Mouse (Mus musculus) WW6 (cell line): ENCODE measurements around the gene Itk.

Source experiments
- DNase-seq: peaks from one replicate; pipeline ENCODE4 v3.0.0-alpha.2; 2013; ENCODE audit warnings: low read depth, low spot score

Gene Itk

GRCm38 (mm10) chr11:46393413-46393812 lies 4.1 kb upstream of the Itk start:
- no peak for DNase-seq

DNA sequence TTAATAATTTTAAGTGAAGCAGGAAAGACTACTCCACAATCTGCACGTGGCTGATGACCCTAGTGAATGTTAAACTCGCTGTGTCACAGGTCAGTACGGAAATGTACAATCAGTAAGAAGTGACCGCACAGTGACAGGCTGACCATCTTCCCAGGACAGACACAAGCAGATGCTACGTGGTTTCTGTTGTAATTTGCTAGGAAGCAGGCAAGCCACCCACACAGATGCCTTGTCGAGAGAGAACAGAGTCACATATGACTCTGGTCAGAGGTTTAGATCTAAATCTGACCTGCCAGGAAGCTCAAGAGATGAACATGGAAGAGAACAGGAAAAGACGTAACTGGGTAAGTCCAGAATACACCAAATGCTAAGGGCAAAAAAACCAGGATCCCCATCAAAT lies 3.6 kb upstream of the Itk start:
- DNase-seq: no peak

DNA sequence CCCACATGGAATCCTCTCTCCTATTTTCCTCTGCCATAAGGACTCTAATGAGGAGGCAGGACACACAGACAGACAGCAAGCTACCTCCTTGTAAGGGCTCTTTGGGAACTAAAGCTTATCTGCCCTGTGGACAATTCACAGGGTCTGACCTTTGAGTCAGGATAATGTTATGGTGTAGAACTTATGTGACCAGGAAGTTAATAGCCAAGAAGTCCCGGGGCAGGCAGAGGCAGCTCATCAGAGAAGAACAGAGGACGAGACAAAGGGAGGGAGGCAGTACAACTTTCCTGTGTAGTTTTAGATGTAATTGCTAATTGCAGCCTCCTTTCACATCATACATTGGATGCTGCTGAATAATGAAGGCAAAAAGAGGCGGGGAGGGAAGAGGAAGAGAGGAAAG lies 1.3 kb upstream of the Itk start:
- DNase-seq: no peak

DNA sequence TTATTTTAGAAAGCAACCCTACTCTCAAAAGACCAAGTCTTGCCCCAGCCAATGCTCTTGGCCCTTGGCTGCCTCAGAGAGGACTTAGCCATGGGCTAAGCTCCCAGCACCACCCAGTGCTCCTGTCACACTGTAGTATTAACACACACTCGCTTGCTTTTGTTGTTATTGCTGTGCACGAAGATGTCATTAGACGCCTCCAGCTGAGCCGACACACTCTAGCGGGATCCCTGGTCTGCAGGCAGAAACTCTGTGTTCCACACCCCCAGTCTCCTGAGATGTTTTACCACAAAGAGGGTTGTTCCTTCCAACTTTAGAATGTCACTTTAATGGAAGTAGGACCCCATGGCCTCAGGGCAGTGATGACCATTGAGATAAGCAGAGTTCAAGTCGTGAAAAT lies 877 bp downstream of the Itk start:
- no peak for DNase-seq

- no peak for DNase-seq
Observed at GRCm38 (mm10) chr11:46387061-46387460, 2.3 kb downstream of the Itk start.

GRCm38 (mm10) chr11:46386556-46386955 lies 2.8 kb downstream of the Itk start:
- DNase-seq: no peak

DNA sequence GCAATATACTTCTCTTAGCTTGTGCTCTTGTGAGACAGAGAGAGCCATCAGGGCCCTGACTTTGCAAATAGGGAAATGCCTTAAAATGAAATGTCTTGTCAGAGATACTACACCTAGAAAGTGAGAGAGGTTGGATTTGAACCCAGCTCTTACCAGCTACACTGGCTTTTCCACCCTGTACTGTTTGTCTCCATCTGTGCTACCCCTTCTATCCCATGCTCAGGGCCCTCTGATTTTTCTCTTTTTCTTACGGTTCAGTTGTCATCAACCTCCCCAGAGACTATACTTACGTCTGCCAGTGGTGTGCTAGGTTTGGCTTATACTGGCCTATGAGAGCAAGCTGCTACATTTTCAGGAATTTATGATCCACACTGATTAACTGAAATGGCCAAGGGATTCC lies 4.4 kb downstream of the Itk start:
- DNase-seq: no peak

DNA sequence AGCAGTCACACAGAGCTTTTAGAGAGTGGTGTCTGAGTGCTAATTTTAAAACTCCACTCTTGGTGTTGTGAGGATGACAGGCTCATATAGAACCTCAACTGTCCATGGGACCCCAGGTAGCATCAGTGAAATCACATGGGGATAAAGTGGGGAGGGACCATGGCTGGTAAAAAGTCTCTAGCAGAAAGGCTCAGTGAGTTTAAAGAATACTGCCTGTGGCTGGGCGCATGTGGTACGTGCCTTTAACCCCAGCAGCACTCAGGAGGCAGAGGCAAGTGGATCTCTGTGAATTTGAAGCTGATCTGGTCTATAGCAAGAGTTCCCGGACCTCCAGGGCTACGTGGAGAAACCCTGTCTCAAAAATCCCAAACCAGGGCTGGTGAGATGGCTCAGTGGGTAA lies 6.8 kb downstream of the Itk start:
- no peak for DNase-seq

DNA sequence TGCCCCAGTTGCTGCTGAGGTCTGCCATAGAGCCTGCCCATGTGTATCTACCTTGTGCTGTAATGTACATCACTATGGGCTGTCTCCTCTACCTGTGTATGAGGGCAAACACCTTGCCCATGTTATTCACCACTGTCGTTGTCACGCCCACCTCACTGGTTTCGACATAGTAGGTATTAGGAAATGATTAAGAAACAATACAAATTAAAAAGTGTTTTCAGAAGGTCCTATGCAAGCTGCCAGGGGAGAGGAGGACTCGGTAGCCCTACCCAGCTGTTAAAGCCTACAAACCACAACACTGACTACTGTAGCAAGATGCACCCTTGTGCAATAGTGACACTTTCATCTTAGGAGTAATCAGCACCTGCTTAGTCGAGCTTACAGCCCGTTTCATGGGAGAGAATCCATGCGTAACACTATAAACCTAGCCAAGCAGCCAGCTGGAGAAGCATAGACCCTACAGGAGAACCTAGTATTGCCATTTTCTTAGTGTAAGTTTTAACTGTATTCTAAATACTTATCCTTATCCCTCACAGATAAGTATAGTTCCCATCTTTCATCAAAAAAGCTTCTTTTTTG lies 9.1 kb downstream of the Itk start:
- no peak for DNase-seq

DNA sequence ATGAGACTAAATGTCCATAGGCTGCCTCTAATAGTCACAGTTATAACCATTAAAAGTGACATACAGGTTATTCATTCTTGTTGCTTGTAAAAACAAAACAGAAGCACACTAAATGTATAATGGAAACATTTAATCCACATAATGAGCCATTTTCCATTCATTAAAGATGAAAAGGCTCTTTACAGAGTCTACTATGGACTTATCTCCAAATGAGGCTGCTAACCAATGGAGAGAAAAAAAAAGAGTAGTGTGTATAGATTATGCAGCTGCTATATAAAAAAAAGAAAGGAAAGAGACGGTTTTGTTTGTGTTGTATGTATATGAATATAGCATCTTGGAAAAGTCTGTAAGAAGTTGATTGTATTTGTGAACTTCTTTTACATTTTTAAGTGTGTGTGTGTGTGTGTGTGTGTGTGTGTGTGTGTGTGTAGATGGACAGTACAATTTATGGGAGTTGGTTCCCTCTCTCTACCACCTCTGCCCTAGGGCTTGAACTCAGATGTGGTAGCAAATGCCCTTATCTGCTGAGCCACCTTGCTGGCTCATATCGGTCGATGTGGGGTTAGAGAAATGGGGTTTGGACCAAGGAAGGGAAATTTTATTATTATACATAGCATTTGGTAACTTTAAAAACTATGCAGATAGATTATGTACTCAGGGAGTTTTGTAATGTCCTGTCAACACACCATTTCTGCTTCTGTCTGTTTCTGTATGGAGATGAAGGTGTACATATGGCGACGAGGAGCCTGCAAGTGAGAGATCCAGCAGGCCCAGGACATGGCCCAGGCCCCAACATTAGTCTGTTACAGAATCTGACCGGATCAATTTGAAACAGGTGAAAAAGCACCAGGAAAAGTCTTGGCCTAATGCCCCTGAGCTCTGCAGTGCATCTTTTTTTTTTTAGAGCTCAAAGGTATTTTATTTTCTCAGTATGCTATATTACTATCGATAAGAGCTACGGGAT lies 11.2 kb downstream of the Itk start:
- no peak for DNase-seq

- no peak for DNase-seq
Observed at GRCm38 (mm10) chr11:46377316-46377715, 12.0 kb downstream of the Itk start.

DNA sequence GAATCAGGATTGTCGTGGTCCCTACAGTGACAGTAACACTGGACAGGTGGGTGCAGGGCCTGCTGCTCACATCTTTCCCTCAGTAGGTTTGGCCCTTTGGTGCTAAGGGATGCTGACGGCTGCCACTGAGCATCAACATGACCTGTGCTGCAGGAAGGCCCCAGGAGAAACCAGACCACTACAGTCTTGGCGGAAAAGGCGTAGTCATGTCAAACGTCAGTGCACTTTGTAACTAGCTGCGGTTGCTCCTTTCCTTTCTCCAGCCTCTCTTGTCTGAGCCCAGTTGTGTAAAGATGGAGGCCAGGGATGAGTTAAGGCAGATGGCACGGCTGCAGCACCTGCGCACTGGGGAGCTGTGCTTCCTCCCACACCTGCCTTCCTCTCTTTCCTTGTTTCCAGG lies 14.3 kb downstream of the Itk start:
- DNase-seq: no peak

GRCm38 (mm10) chr11:46373071-46374030 lies 16.0 kb downstream of the Itk start:
- DNase-seq: no peak

DNA sequence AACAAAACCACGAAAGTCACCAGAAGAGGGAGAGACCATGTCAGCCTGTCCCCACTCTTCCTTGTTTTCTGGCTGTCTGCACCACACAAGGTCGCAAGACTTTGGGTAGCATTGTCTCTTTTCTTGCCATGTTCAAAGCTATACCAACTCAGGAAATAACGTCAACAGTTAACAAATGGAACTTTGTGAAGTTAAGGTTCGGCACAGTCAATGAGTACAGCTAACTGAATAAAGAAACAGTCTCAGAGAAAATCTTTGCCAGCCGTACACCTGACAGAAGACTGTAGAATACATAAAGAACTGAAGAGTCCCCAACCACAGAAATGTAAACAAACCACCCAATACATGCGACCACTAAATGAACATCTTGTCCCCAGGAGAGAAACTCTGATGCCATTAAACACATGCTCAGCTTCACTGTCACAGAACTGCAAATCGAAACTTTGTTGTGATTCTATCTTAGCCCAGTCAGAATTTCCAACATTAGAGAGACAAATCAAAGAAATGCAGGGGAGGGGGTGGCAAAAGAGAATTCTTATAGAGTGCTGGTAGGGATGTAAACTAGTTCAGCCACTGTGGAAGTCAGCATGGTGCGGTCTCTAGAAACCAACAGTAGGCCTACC lies 16.9 kb downstream of the Itk start:
- no peak for DNase-seq

DNA sequence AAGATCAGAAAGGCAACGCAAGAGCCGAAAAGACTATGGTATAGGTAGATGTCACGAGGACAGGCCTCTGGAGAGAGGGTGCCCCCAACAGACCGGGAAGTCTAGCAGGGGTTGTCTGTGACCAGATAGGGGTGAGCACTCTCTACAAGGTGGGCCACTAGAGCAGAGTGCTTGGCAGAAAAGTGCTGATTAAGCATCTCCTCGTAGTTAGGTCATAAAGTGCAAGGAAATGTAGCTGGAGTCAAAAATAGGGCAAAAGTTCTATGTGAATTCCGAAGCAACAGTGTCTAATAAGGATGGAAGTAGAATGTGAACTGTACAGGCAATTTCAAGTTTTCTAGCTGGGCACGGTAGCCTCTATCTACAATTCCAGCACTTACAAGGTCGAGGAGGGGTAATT lies 18.1 kb downstream of the Itk start:
- no peak for DNase-seq

DNA sequence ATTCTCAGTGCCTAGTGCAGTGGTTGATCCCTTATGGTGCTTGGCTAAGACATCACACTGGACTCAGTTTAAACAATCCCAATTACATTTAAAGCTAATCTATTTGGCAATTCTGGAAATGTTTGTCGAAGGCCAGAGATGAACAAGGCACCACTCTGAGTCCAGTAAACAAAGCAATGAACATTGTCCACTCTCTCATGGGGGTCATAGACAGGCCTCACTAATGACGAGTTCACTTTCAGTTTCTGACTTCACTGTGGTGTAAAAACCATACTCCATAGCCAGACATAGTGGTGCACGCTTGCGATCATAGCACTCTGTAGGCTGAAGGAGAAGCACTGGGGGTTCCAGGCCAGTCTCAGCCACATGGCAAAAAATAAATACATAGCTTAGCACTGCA lies 18.9 kb downstream of the Itk start:
- no peak for DNase-seq

DNA sequence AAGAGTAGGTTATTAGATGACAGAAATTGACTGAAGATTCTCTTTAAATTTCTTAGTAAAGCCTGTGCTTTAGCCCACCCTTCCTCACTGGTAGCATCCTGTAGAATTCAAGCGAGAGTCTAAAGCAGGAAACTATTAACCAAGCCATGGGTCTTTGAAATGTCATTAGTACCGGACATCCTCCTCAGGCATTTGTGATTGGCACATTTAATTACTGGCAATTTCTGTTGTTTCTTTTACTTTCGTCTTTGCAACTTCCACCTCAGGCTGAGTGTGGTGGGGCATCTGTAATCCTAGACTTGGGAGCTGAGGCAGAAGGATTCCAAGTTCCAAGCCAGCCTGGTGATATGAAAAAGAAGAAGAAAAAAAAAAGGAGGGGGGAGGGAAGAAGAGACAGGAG lies 23.0 kb downstream of the Itk start:
- DNase-seq: no peak

DNA sequence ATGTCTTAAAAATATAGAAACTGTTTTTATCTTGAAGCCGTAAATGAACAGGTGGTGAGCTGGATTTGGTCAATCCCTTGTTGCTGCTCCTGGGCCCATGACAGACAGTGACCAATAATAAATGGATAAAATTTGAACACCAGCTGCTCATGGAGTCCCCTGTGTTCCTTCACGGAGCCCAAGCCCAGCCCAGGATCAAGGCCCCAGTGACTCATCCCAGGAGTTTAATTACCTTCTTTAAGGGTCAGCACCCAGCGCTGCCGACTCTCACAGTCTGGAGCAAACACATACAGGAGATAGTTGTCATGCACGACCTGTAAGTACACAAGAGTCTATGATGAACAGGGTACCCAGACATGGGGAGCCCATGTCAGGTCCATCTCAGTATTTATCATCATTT lies 23.6 kb downstream of the Itk start:
- DNase-seq: no peak

DNA sequence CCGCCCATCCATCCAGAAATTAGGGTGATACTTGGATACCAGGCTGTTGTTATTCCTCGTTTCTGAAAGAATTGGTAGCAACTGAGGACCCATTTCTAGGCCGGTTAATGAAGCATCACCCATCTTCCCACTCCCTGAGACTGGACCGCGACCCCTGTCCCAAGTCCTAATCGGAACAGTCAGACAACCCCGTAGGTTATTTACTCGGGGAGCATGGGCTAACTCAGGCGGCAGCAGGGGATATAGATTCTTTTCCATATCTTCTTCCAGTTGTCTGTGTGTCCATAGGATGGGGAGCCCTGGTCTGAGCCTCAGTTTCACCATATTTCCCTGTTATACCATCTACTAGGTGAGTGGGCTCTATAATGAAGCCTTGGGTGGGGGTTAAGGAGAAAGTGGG lies 25.5 kb downstream of the Itk start:
- DNase-seq: no peak

DNA sequence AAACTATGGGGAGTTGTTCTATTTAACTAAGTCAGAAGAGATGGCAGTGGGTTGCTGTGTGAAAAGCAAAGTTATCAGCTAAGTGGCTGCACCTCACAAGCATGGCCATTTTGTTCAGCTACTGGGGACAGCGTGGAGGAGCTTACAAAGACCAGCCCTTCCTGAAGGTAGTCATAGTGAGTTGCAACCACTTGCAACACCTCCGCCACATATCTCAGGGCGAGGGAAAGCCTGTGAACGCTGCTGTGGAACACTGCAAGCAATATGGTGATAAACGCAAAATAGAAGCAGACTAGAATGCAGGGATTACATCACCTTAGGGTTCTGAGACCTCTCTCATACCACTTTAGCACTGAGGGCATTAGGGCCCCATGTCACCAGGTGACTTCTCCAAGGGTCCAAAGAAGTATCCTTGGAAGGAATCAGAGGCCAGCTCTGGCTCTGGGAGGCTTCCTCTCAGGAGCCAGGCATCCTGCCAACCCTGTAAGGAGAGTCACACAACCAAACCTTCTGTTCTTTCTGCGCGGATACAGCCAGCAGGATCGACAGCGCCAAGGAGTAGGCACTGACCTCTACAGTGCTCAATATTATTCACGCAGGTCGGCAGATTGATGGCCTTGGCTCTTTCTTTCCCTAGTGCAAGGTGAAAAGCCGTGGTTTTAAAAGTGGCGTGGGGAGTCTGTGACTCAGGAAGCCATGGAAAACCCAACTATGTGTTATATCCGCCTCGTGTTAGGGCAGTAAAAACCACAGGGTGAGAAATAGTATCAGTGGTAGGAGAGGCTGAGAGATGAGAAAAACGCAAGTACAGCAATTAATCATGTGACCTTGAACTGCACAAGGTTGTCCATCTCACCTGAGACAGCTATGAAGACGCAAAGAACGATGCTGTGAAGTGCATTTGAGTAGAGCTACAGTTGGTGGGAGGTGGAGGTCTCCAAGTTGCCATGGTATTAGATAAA lies 27.0 kb downstream of the Itk start:
- no peak for DNase-seq
